Mouse (Mus musculus): Measurements from ENCODE around the gene Spats2.
"Not testable (repeated sequence)": the region's sequence is repeated elsewhere in the genome, so short reads cannot be mapped to it uniquely, and the experiment has no call there.

Gene Spats2

DNA sequence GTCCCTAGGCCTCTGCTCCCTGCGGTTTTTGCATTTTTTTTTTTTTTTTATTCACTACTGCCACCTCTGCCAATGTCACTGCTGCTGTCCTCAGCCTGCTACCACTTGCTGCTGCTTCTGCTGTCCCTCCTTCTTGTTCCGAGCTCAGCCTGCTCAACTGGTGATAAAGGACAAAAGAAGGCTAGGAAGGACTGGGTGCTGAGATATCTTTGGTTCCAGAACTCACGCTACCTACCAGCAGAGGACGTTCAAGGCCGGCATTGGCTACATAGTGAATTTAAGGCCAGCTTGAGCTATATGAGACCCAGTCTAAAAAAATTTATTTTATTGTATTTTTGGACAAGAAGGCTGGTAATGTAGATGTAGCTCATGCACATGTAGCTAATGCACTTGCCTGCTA is 12.7 kb downstream of the Spats2 start:
- no peak for DNase-seq (ENCODE audit: low spot score in 2 of 2)

GRCm38 (mm10) chr15:99139669-99140068 is 14.0 kb downstream of the Spats2 start:
- DNase-seq (ENCODE audit: low spot score in 2 of 2): peak in 1 of 2 experiments; percentile 46

DNA sequence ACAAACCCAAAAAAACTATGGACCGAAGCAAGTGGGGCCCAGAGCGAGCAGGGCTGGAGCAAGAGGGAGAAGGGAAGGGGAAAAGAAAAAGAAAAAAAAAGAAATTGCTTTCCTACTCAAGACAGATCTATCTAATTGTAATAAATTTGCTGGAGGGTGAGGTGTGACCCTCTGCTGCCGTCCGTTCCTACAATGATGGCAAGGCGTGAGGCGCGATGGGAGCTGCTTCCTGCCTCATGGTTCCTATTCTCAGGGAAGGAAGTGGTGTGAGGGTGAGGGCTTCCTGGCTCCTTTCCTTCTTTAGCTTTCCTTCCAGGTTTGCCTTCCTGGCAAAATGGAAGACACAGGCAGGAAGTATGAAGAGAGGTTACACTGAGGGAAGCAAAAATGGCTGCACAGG is 24.8 kb downstream of the Spats2 start:
- DNase-seq (ENCODE audit: low spot score in 2 of 2): no peak

GRCm38 (mm10) chr15:99151324-99151723 is 25.6 kb downstream of the Spats2 start:
- DNase-seq (ENCODE audit: low spot score in 2 of 2): no peak

GRCm38 (mm10) chr15:99153466-99153865 is 27.8 kb downstream of the Spats2 start:
- DNase-seq (ENCODE audit: low spot score in 2 of 2): no peak

GRCm38 (mm10) chr15:99154515-99154914 is 28.8 kb downstream of the Spats2 start:
- DNase-seq (ENCODE audit: low spot score in 2 of 2): not testable (repeated sequence)

GRCm38 (mm10) chr15:99163512-99164365 is 38.0 kb downstream of the Spats2 start:
- DNase-seq (ENCODE audit: low spot score in 2 of 2): no peak

DNA sequence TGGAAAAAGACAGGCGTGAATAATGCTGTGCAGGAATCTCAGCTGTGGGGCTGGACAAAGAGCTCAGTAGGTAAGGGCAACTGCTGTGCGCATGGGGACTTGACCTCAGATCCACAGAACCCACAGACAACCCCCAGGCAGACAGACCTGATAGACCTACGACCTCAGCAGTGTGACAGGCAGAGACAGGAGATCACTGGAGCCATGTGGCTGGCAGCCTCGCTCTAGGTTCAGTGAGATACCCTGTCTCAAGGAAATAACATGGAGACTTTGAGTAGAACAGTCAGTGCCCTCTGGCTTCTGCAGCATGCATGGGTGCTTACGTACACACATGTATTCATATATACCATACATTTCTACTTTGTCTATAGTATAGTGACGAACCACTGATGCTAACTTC is 46.4 kb downstream of the Spats2 start:
- DNase-seq (ENCODE audit: low spot score in 2 of 2): no peak

DNA sequence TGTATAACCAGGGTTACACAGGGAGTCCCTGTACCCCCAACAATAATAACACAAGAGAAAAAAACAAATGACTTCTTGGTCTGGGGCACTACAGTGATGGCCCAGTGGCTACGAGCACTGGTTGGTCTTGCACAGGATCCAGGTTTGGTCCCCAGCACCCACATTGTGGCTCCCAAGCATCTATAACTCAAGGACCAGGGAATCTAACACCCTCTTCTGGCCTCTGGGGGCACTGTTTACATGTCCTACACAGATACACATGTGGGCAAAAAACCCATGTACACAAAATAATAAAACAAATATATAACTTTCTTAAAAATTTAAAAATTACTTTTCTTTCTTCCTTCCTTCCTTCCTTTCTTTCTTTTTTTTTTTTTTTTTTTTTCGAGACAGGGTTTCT is 53.9 kb downstream of the Spats2 start:
- no peak for DNase-seq (ENCODE audit: low spot score in 2 of 2)

DNA sequence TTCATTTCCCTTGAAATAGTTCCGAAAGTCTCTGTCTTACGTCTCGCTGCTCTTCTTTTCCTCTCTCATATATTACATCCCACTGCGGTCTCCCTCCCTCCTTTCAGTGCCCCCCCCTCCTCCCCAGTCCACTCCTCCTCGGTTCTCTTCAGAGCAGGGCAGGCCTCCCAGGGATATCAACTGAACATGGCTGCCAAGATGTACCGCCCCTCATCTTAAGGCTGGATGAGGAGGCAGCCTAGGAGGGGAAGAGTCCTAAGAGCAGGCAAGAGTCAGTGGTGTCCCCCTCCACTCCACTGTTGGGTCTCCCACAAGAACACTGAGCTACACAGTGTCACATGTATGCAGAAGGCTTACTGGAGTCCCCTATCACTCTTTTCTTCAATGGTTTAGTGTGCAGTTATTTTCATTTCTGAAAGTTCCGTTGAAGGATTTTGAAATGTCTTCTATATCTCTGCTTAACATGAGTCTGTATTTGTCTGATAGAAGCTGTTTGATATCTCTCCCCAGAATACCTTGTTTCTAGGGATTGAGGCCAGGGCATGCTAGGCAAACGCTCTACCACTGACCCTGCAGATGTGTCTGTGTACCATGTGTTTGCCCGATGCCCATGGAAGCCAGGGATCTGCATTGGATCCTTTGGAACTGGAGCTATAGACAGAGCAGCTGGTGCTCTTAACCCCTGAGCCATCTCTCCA is 58.6 kb downstream of the Spats2 start:
- no peak for DNase-seq (ENCODE audit: low spot score in 2 of 2)

DNA sequence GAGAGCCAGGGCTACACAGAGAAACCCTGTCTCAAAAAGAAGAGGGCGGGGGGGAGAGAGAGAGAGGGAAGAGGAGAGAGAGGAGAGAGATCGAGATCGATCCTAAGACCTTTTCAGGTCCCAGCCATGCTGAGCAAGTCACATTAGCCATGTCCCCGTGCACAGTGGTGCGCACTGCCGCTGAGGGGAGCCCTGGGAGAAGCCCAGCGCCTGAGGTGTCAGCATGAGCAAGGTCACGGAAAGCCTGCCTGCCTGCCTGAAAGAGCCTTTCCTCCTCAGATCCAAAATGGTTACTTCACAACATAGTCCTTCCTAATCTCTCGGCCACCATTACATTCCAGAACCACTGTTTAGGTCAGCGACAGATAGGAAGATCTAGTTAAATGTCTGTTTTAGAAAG is 68.6 kb downstream of the Spats2 start:
- no peak for DNase-seq (ENCODE audit: low spot score in 2 of 2)

DNA sequence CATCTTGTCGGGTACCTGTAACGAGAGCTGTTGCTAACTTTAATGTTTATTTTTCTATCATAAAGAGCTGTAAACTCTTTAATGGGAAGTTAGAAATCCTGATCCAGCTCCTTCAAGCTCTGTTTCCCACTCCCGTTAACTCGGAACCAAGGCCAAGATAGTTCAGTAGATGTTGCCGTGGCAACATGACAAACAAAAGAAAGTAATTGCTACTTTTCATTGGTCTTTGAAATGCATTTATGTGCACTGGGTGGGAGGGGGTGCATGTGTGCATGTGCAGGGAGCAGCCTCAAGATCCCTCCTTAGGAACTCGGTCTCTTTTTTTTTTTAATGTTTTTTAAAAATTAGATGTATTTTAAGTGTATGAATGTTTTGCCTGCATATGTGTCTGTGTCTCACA is 69.3 kb downstream of the Spats2 start:
- DNase-seq (ENCODE audit: low spot score in 2 of 2): no peak

DNA sequence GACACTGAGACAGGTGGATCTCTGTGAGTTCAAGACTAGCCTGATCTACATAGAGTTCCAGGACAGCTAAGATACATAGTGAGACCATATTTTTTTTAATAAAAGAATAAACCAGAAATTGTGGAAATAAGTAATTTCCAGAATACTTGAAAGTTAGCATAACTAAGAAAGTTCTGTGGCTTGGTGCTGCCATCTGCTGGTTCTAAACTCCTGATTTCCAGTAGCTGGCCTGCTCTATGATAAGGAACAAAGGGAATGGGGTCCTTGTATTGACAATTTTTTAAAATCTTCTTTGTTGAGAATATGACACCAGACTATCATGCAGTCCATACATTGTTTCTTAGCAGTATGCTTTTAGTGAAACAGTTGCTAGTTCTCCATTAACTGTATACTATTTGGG is 73.0 kb downstream of the Spats2 start:
- DNase-seq (ENCODE audit: low spot score in 2 of 2): no peak

GRCm38 (mm10) chr15:99205959-99206358 is 80.2 kb downstream of the Spats2 start:
- DNase-seq (ENCODE audit: low spot score in 2 of 2): no peak

- no peak for DNase-seq (ENCODE audit: low spot score in 2 of 2)
Measured at GRCm38 (mm10) chr15:99213183-99213582, 87.5 kb downstream of the Spats2 start.

DNA sequence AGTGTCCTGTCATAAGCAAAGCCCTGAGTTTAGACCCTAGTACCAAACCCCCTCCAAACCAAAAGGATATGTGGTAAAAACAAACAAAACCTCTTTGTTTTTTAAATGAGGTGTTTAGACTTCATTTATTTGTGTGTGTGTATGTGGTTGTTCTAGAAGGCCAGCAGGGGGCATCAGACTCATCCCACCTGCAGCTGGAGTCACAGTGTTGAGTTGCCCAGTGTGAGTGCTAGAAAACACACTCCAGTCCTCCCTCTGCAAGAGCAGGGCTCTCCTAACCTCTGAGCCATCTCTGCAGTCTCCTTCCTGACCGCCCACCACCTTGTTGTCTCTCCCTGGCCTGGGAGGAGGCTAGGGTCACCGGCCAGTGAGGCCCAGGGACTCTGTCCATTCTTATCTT is 89.2 kb downstream of the Spats2 start:
- DNase-seq (ENCODE audit: low spot score in 2 of 2): peak in 1 of 2 experiments; percentile 50

DNA sequence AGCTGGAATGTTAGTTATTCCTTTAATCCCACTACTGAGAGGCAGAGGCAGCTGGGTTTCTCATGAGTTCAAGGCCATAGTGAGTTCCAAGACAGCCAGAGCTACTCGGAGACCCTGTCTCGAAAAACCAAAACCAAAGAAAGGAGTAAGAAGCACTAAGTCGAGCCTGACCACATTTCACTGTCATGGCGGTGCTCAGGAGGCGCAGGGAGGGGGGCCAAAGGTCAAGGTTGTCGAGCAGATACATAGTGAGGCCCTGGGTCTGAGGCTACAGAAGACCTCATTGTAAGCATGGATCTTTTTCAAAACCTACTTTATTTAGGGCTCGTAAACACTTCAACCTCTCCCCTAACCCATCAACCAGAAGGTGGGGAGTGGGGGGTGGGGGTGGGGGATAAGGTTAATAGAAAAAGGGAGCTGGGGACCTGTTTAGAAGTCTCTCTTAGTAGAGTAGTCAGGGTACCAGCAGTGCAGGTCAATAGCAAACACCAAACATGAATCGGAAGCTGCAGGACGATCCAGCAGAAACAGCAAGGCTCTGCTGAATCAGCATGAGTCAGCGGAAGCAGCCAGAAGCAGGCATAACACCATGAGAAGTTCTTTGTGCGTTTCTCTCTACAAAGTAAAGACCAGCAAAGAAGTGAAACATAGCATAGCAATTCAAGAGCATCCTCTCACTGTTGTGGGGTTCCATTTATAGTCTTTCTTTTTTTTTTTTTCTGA is 90.2 kb downstream of the Spats2 start:
- no peak for DNase-seq (ENCODE audit: low spot score in 2 of 2)

GRCm38 (mm10) chr15:99217630-99218029 is 91.9 kb downstream of the Spats2 start:
- no peak for DNase-seq (ENCODE audit: low spot score in 2 of 2)

DNA sequence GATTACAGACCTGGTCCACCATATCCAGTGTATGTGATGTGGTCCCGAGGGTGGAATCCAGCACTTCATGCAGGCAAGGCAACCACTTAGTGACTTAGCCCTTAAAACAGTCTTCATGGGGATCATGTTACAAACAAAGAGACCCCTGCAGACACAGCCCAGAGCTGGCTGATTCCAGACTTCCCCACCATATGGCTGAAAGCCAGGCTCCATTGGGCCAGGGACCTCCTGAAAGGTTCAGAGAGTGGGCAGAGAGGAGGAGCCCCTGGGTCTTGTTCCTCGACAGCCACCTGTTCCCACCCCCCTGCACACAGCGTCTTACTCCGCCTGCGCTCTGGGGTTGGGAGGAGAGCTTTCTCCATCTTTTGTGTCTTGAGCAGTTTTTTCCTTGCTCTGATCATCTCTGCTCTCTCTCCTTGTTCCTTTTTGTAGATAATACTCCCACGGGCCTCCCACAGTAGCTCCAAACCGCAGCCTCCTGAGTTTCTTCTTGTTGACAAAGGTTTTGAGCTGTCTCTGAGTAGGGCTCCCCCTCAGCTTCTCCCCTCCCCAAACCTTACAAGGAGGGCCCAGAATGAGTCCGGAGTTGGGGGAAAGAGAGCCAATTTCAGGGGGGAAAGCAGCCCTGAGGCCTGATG is 95.7 kb downstream of the Spats2 start:
- no peak for DNase-seq (ENCODE audit: low spot score in 2 of 2)

GRCm38 (mm10) chr15:99222794-99223584 is 97.3 kb downstream of the Spats2 start:
- DNase-seq (ENCODE audit: low spot score in 2 of 2): no peak

DNA sequence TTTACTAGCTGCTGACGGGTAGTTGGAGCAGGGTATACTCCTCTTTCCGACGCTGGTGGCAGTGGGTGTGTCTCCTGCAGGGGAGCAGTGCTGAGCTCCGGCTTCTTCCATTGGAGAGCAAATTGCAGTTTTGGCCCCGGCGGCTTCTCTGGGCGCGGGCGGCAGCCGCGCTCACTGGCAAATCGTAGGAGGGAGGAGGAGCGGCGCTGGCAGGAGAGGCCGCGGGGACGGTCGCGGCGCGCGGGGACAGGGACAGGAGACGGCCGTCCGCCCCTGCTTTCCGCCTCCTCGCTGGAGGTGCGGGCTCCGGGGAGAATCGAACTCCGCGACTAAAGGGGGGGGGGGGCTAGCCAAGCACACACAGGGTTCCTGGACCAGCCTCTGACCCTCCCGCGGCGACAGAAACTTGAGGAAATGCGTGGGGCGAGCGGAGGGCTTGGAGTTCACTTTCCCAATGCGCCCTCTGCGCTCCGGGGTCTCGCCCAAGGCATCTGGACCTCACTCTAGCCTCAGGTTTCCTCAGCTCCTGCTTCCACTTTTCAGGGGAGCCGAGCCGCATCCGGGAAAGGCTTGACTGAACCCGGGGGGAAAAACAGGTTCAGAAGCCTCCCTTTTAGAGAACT is 98.0 kb downstream of the Spats2 start:
- peak in 1 of 2 experiments; percentile 46 for DNase-seq (ENCODE audit: low spot score in 2 of 2)
